Mouse (Mus musculus) hindbrain, embryonic 14.5 days (tissue): ENCODE measurements around the gene Huwe1. TPM values are rescaled to one million over a fixed set of nuclear protein-coding genes. Genes with fewer than 3 reads are reported as not detected.

Source experiments
- ATAC-seq: fragments of 200-750 bp; cut with Nextera tagmentation; 2 replicates; pipeline ENCODE4 v1.8.0; 2017; ENCODE audit warnings: moderate number of reproducible peaks, mild to moderate bottlenecking, moderate TSS enrichment, moderate library complexity; ENCODE audit not compliant: low FRiP score
- DNase-seq: peaks from one replicate; pipeline ENCODE4 v3.0.0-alpha.2; 2015; ENCODE audit warnings: low spot score
- H3K27ac ChIP-seq: fragments of 300-500 bp; sonication (generic); 2 replicates; pipeline ENCODE4 v1.5.1; 2014; ENCODE audit warnings: mild to moderate bottlenecking, moderate library complexity
- H3K27me3 ChIP-seq: fragments of 300-500 bp; sonication (generic); 2 replicates; pipeline ENCODE4 v1.6.1; 2014; ENCODE audit warnings: mild to moderate bottlenecking, low read length, mixed read lengths; ENCODE audit not compliant: control insufficient read depth, insufficient read depth
- H3K36me3 ChIP-seq: fragments of 300-500 bp; sonication (generic); replicated peaks from 2 replicates; pipeline ENCODE4 v1.6.1; 2014; ENCODE audit not compliant: control insufficient read depth, insufficient read depth
- H3K4me1 ChIP-seq: fragments of 300-500 bp; sonication (generic); replicated peaks from 2 replicates; pipeline ENCODE4 v1.6.1; 2014; ENCODE audit warnings: antibody characterized with exemption, low read length, mixed read lengths; ENCODE audit not compliant: control insufficient read depth, insufficient read depth
- H3K4me2 ChIP-seq: fragments of 300-500 bp; sonication (generic); replicated peaks from 2 replicates; pipeline ENCODE4 v1.6.1; 2014; ENCODE audit warnings: mild to moderate bottlenecking, moderate library complexity
- H3K4me3 ChIP-seq: fragments of 300-500 bp; sonication (generic); replicated peaks from 2 replicates; pipeline ENCODE4 v1.5.1; 2014; ENCODE audit warnings: mild to moderate bottlenecking, low read length
- H3K9ac ChIP-seq: fragments of 300-500 bp; sonication (generic); 2 replicates; pipeline ENCODE4 v1.6.1; 2014
- H3K9me3 ChIP-seq: fragments of 300-500 bp; sonication (generic); 2 replicates; pipeline ENCODE4 v1.6.1; 2016; ENCODE audit warnings: low read length; ENCODE audit not compliant: control insufficient read depth
- WGBS: fragments of 180-500 bp; shearing (Covaris S2); extraction: QIAGEN DNeasy Blood & Tissue Kit; methylation state at CpG from one replicate; pipeline ENCODE4 v1.1.7; 2014; 5-methylcytosine and 5-hydroxymethylcytosine counted together
- microRNA counts: library from miRNA; unstranded; fragments of <30 nt; microRNA quantifications from one replicate; lab custom pipeline; 2016
- microRNA-seq: library from miRNA; unstranded; fragments of <30 nt; microRNA quantifications from one replicate; pipeline ENCODE4, GENCODE M21; 2016
- polyA plus RNA-seq: library from polyadenylated mRNA; unstranded; fragments of >200 nt; fragmentation: Nextera tagmentation; extraction: Ambion mirVana; gene quantifications from 2 replicates; pipeline ENCODE4 v1.2.1, GENCODE M21; 2014

Huwe1 gene
- polyA plus RNA-seq, 1 experiment from 2014 or later = 72.7 TPM

DNA sequence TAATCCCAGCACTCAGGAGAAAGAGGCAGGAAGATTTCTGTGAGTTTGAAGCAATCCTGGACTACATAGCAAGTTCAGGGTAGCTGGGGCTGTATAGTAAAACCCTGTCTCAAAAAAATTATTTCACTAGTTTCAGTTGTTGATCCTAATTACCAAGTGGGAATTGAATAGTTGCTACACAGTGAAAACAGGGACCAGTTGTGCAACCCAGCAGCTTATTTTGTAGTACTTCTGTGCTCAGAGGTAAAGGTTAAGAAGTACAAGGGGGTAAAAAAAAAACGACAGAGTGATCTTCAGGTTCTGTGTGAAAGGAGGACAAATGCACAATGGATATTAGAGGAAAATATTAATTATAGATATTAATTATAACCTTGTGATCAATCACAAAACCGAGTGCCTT is 138.2 kb downstream of the Huwe1 start:
- Histone ChIP-seq H3K9me3 (no peaks in the 10 kb centered on the region), H3K27me3 (peaks cover 20% of the 10 kb centered on the region; the same call in 1 of the 2 replicates), H3K4me2 (no peak overlapping the region), H3K9ac (no peak overlapping the region), H3K27ac (no peak overlapping the region), H3K4me1 (no peaks in the 10 kb centered on the region), H3K36me3 (peaks cover 8% of the 10 kb centered on the region), H3K4me3 (no peak overlapping the region)
- DNase-seq = no peak
- WGBS = 65% methylated on average over 2 of the region's 2 CpGs
- no peak for ATAC-seq

DNA sequence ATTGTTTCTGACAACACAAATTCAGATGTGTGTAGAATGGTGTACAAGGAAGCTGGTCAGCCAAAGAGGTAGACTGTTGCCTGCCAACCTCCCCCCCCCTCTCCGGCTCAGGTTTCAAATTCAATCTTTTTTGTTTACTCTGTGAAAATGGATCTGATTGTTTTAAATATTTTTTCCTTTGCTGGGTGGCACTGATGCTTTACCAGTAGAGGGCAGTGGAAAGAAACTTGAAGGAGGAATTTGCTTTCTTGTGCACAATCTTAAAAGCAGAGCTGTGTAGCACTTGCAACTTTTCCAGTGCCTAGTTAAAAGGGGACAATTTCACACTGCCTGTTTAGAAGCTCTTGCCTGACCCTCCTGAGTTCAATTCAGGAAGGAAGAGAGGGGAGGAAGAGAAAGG is 146.4 kb downstream of the Huwe1 start:
- whole genome bisulfite sequencing = 67% methylated on average over 1 of the region's 1 CpGs
- H3K4me3 ChIP-seq = no peak overlapping the region
- DNase-seq (no peak), ATAC-seq (no peak)
- H3K4me2 ChIP-seq = no peak overlapping the region
- no peak overlapping the region for H3K27ac ChIP-seq
- no peaks in the 10 kb centered on the region for H3K4me1 ChIP-seq
- 0 out of 2 replicates have a peak, but pooled peaks cover 7% of the 10 kb centered on the region for H3K27me3 ChIP-seq
- no peaks in the 10 kb centered on the region for H3K9me3 ChIP-seq
- no peaks in the 10 kb centered on the region for H3K36me3 ChIP-seq
- no peak overlapping the region for H3K9ac ChIP-seq

- H3K9ac ChIP-seq = no peak overlapping the region
- H3K9me3 ChIP-seq = no peaks in the 10 kb centered on the region
- H3K4me2 ChIP-seq = no peak overlapping the region
- H3K36me3 ChIP-seq = no peaks in the 10 kb centered on the region
- 70% methylated on average over 3 of the region's 3 CpGs for WGBS
- no peak for DNase-seq
- H3K27me3 ChIP-seq = 0 out of 2 replicates have a peak, but pooled peaks cover 7% of the 10 kb centered on the region
- no peak for ATAC-seq
- no peak overlapping the region for H3K27ac ChIP-seq
- H3K4me3 ChIP-seq = no peak overlapping the region
- H3K4me1 ChIP-seq = no peaks in the 10 kb centered on the region
Measured at GRCm38 (mm10) chrX:151947781-151948180, 147.2 kb downstream of the Huwe1 start.

- ATAC-seq (no peak), DNase-seq (no peak)
Measured at GRCm38 (mm10) chrX:151950231-151950630, 149.6 kb downstream of the Huwe1 start.

GRCm38 (mm10) chrX:151951181-151951580 is 150.6 kb downstream of the Huwe1 start:
- 82% methylated on average over 3 of the region's 3 CpGs for WGBS
- H3K9ac ChIP-seq = no peak overlapping the region
- no peak overlapping the region for H3K4me2 ChIP-seq
- ATAC-seq (no peak), DNase-seq (no peak)
- no peak overlapping the region for H3K27ac ChIP-seq
- H3K4me3 ChIP-seq = no peak overlapping the region
- H3K36me3 ChIP-seq = no peaks in the 10 kb centered on the region
- H3K9me3 ChIP-seq = no peaks in the 10 kb centered on the region
- no peaks in the 10 kb centered on the region for H3K4me1 ChIP-seq
- 0 out of 2 replicates have a peak, but pooled peaks cover 7% of the 10 kb centered on the region for H3K27me3 ChIP-seq

More at GRCm38 (mm10) chrX:151950231-151950630, 149.6 kb downstream of the Huwe1 start:
- H3K27me3 ChIP-seq = 0 out of 2 replicates have a peak, but pooled peaks cover 7% of the 10 kb centered on the region
- H3K36me3 ChIP-seq = no peaks in the 10 kb centered on the region
- H3K9me3 ChIP-seq = no peaks in the 10 kb centered on the region
- no peak overlapping the region for H3K9ac ChIP-seq
- 58% methylated on average over 1 of the region's 1 CpGs for WGBS
- no peaks in the 10 kb centered on the region for H3K4me1 ChIP-seq
- no peak overlapping the region for H3K4me3 ChIP-seq
- H3K27ac ChIP-seq = no peak overlapping the region
- no peak overlapping the region for H3K4me2 ChIP-seq

MicroRNAs within 50 kb of the gene (microRNA counts, 519-probe panel; counts per million panel counts)
- microRNA mmu-miR-98 (lab: Ali Mortazavi, UCI) = 5,220 counts per million, percentile 63 among the panel's probes with 10 or more counts

Small RNA genes lying within 50 kb of the gene (microRNA-seq; reads per million reads assigned to microRNA genes)
- gene Mir3113 (not detected), gene Mir98 (4,016 reads per million, percentile 89 among the genes with 10 or more reads in this experiment), gene Mirlet7f-2 (2,027 reads per million, percentile 82 among the genes with 10 or more reads in this experiment)

Other genes starting within 250 kb of the Huwe1 start
- gene Hsd17b10, start 201.0 kb downstream of the Huwe1 start, polyA plus RNA-seq = 116 and 117 TPM in 2 replicates
- gene Ribc1, start 215.5 kb downstream of the Huwe1 start, polyA plus RNA-seq = 0.86 and 2.6 TPM in 2 replicates
- gene Smc1a, start 215.6 kb downstream of the Huwe1 start, polyA plus RNA-seq = 67.4 and 68.1 TPM in 2 replicates